Mouse (Mus musculus) embryo, embryonic 10.5 days (tissue): ENCODE measurements at regions not wholly inside any gene's neighbourhood (a gene's known extent, or its start where the extent isn't known, plus 50 kb on each side); places are given as distances from the start of the nearest gene placed in this dataset.
"Not testable (repeated sequence)": the region's sequence is repeated elsewhere in the genome, so short reads cannot be mapped to it uniquely, and the experiment has no call there.

Experiments
- DNase-seq: peaks from one replicate; pipeline ENCODE4 v3.0.0-alpha.2; 2015; ENCODE audit warnings: low spot score

DNA sequence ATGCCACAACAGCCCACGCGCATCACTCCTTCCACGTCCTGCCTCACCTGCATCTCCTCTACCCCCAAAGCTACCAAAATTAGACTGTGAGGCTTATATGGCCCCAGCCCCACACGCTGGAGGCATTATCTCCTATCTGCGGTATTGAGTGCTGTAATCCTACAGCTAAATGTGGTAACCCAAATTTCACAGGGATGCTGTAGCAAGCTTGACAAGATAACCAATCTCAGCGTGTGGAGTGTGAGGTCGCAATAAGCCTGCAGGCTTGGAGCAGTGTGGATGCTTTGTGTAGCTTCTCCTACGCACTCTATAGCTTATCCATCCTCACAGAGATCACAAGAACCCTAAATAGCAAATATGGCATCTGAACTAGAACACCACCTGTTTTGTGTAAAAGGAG, 251.2 kb upstream of the Kcnh8 start:
- DNase-seq = no peak

DNA sequence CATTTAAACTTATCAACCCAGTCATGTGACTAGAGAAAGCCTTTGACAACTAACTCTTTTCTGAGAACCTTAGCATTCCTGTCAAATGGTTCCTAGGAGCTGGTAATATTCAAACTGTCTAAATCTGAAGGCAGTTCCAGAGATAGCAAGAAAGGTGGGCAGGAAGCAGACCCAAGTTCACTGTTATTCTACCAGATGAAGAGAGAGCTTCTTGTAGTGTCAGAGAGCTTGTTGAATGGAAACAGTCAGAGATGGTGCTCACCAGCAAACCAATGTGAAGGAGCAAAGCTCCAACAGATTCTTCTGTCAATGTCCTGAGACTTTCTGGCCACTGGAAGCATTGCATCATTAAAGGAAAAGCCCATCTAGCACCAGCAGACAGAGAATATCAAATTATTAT, 251.8 kb upstream of the Kcnh8 start:
- DNase-seq = no peak

DNA sequence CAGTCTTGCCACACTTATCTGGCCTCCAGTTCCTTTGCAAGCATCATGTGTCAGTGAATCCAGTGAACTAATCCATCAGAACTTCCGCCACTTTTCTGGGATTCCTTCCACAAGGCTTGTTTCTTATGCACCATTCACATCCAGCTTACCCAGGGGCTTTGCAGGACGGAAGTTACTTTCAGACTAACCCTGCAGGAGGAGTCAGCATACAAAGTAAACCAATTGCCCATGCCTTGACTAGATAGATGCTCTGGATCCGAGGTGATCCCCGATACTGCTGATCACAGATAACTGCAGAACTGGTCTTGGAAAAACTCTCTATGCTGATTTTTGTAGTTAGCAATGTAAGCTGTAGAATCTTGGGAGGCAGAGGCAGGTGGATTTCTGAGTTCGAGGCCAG, 252.6 kb upstream of the Kcnh8 start:
- DNase-seq = no peak

DNA sequence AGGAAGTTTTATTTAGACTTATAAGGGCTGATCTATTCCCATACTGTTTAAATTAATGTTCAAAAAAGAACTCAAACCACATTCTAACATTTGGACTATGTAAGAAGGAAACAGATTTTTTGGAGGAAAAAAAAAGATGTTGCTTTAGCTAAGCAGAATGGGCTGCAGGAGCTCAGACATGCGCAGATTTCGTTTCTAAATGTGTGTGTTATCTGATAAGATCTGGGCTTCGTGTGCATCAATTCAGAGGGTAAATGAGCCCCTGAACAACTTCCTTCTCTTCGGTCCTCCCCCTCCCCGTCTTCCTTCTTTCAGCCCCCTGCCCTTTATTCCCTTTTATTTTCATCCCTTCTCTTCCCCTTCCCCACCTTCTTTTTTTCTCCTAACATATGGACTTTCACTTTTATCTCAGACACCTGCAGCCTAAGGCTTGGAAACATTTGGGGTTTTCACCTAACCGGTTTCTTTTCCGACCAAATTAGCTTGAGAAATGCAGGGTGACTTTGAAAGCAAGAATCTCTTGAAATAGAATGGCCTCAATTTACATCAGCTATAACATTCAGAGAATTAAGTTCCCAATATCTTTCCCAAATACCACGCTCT, 253.9 kb upstream of the Kcnh8 start:
- DNase-seq = no peak

DNA sequence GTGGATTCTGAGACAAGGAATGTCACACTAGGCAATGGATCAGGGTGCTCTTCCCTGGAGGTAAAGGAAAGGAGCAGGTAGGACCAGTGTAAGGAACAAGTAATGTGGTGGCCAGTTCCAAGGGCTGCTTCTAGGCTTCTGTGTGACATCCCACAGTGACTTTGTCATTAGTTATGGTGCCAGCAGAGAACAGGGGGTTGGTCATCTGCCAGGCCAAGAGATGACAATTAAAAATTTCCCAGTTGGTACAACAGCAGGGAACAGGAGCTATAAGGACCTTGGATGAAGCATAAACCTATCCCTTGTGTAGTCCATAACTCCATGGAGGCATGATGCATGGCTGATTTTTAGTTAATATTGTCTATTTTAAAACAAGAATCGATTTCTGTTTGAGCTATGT, 281.9 kb upstream of the Kcnh8 start:
- DNase-seq = no peak

DNA sequence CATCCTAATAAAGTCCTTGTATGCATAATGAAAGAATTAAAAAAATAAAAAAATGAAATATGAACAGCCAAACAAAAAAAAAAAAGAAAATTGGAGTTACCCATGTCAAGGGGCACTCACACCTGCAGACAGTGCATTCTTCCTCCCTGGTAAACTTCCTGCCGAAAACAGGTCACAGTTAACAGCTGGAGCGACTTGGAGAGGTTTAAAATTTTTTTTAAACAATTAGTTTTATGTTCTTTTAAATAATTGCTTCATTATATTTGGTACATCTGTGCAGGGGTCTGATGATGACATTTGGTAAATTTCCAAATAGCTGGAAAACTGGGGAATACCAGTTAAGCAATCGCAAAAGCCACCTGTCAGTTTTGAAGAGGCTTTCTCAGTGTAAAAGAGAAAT, 285.5 kb upstream of the Kcnh8 start:
- DNase-seq = no peak

DNA sequence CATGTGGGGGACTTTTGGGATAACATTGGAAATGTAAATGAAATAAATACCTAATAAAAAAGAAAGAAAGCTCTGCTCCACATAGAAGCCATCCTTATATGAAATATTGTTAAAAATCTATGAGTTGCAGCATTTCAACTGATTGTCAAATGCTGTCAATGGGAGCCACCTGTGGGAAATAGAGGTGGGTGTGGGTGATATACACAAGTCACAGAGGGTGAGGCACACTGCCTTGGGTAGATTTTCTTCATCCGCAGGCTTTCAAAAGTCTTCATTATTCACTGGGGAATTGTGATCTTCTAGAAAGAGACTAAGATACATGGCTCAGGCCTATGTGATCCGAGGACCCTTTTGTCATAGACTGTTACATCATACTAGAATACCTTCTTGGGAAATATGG, 286.6 kb upstream of the Kcnh8 start:
- no peak for DNase-seq

DNA sequence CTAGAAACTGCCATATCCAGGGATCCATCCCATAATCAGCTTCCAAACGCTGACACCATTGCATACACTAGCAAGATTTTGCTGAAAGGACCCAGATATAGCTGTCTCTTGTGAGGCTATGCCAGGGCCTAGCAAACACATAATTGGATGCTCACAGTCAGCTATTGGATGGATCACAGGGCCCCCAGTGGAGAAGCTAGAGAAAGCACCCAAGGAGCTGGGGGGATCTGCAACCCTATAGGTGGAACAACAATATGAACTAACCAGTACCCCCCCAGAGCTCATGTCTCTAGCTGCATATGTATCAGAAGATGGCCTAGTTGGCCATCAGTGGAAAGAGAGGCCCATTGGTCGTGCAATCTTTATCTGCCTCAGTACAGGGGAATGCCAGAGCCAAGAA, 287.1 kb upstream of the Kcnh8 start:
- DNase-seq = not testable (repeated sequence)

DNA sequence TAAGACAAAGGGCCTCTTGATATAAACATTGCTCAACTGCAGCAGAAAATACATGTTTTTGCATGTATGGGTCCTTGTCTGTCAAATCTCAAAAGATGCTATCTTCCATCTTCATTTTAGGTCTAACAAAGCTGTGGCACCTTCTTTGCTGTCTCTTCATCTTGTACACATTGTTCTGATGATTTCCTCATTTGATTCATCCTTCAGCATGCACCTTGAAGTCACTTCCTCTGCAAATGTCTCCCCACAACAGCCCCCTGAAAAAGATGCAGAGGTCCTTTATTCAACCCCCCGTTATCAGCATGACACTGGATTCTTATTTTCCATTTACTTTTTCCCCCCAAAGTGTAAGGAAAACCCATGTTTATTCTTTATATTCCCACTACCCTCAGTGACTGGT, 290.5 kb upstream of the Kcnh8 start:
- DNase-seq = no peak

DNA sequence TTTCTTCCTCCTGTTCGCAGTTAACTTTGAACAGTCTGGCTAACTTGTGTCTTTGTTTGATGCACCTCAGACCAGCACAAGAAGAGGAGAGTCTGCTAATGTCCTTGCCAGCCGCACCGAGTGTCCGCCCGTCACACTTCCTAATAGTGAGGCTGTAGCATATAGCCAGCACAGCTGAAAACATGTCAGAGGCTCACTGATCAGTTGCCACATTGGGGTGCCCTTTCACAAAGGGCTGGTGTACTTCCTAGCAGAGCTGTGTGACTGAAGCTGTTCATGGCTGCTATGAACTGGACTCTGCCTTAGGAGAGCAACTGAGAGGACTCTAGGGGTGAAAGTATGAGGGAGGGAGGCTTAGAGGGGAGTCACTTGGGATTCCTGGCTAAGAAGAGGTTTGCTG, 293.7 kb upstream of the Kcnh8 start:
- no peak for DNase-seq

DNA sequence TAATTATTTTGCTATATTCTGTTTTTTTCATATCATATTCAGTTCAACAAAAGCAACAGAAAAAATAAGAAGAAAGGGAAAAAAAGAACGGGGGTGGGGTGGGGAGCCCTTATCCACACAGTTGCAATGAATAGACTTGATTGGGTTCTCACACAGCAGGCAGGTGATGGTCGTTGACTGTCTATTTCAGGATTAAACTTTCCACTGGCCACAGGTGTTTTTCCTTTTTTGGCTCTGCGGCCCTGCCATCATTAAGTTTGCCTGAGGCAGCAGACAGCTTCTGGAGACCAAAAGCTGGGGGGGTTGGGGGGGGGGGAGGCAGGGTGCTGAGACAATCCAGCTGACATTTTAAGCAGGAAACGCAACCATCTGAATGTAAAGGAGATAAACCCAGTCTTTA, 298.4 kb upstream of the Kcnh8 start:
- no peak for DNase-seq

DNA sequence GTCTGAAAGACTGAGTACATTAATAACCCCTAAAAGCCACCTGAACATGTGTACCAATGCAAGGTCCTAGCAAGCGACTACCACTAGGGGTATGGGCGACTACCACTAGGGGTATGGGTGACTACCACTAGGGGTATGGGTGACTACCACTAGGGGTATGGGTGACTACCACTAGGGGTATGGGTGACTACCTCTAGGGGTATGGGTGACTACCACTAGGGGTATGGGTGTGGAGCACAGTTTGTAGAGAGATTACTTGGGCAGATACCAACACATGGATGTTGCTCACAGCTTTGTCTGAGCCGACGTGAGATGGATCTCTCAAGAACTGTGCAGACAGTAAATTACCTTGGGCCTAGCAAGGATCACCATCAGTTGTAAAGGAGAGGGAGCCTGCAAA, 299.2 kb upstream of the Kcnh8 start:
- no peak for DNase-seq

DNA sequence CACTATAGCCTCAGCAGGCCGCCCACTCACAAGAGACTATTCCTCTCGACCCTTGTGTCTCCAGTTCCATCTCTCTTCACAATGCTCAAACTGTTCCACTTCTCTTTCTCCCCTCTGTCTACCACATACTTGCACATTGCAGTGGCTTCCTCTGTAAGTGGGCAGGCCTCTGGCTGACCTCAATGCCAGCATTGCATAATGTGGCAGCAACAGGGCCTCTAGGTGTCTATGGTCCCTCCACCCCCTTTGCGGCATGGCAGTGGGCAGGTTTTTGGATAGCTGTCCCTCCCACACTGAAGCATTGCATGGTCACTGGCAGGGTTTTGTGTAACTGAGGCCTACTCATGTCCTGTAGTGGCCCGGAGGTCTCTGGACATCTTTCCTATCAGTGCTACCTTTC, 302.7 kb upstream of the Kcnh8 start:
- no peak for DNase-seq

DNA sequence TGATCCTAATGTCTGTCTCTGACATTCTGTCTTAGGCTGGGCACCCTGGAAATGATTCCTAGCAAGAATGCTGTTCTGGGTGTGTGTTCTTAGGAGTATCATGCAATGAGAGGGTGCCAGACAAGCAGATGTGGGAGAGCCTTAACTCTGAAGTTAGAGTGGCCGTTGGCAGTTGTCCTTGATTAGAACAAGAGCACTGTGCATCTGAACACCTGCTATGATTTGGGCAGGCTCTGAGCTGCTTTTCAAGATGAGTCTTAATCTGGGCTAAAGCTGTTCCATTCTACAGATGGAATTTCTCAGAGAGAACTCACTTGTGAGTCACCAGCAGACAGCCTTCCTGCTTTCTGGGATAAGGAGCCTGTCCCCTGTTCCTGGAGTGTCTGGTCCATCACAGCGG, 317.1 kb upstream of the Kcnh8 start:
- no peak for DNase-seq

DNA sequence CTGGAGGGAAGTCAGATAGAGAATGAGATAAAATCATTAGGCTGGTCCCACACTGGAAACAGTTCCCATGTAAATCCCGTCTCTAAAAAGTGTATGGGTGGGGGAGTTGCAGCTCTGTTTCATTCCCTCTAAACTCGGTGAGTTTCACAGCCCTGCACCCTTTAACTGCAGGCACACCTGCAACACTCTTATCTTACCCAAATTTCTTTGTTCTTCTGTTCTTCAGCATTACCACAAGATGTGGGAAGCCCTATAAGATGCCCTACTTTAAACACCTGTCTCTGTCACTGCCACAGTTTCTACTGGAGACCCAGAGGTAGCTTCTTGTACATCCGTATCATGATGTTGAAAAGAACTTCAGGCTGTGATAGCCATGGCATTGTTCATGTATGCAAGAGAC, 320.2 kb upstream of the Kcnh8 start:
- DNase-seq = no peak

DNA sequence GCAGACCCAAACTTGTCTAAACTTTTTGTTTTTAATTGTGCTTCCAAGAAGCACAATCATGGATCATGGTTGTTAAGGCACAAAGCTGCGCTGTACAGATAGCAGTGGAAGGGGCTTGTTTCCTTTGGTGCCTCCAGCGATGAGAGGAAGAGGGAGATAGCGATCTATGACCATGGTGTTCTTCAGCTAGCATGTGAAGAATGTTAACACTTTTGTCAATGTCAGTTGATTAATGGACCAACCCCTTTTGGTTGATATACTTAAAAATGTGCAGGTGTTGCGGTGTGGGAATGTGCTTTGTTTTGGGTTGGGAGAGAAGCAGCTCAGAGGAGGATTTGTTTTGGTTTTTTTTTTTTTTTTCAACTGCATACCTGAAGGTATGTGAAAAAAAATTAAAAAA, 324.0 kb upstream of the Kcnh8 start:
- no peak for DNase-seq

DNA sequence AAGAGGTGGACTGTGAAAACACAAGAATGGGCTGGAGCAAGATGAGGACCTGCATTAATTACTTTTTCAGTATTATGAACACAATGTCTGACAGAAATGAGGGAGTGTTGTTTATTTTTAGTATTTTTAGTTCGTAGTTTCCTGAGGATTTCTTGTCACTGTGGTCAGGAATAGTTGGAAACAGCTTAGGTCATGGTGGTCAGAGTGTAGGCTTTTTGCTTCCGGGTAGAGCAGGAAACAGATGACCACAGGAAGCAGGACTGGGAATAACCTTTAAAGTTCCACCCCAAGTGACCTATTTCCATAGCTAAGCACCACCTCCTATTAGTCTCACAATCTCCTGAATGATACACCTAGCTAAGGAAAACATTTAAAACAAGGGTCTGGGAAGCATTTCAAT, 333.7 kb upstream of the Kcnh8 start:
- DNase-seq = no peak

DNA sequence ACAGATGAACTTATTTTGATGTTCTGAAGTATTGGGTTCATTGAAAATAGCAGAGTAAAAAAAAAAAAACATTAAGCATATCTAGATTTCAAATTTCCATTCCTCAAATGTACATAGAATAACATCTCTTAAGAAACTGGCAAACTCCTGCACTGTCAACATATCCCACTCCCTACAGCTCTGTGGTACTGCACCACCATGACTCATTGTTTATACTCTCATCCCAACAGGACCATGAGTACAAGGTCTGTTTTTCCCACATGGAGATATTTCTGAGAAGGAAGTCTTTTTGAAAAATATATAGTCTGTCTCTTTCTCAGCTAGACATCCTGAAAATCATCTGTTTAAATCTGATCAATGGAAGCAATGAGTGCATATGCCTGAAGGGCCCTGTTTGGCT, 351.2 kb upstream of the Kcnh8 start:
- DNase-seq = no peak

DNA sequence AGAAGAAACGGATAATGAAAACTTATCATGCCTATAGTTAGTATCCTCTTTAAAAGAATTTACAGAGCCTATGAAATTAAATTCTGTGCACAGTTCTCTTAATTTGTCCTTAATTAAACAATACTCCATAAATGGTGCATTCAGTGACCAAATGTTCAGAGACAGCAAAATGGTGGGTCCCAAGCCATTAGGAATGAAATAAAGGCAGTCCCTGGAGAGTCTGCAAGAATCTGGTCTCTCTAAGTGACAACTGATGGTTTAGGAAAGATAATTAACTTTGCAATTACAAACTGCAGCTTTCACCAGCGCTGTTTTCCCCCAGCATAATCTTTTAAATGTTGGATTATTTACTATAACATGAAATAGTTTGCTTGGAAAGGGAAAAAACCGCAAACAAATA, 376.9 kb upstream of the Kcnh8 start:
- no peak for DNase-seq

DNA sequence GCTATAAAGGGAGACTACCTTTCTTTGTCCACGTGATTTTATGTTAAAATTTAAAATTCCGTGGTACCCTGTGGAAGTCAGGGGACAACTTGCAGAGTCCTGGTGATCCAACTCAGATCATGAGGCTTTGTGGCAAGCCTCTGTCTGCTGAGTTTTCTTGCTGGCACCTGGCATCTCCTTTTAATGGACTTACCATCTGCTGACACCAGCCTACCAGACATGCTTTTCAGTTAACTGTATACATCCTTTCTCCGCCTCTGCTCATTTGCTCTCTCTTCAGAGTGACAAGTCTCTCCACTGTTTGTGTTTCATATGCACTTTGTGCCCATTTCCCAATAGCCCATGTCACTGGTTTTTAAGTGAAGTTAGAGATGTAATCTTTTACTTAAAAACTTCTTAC, 382.1 kb upstream of the Kcnh8 start:
- no peak for DNase-seq

DNA sequence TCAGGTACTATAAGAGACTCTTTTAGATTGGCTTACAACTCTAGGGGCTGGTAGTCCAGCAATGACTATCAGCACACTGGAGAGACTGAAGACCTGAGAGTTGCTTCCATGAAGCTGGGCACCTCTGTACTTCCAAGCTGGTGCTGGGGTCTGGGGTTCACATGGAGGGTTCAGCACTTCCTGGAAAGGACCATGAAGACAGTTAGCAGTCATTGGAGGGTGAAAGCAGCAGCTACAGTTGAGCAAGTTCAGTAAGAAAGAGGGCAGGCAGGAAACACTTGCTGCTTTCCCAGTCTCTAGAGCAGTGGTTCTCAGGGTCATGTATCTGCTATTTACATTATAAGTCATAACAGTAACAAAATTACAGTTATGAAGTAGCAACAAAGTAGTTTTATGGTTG, 384.3 kb upstream of the Satb1 start:
- no peak for DNase-seq

DNA sequence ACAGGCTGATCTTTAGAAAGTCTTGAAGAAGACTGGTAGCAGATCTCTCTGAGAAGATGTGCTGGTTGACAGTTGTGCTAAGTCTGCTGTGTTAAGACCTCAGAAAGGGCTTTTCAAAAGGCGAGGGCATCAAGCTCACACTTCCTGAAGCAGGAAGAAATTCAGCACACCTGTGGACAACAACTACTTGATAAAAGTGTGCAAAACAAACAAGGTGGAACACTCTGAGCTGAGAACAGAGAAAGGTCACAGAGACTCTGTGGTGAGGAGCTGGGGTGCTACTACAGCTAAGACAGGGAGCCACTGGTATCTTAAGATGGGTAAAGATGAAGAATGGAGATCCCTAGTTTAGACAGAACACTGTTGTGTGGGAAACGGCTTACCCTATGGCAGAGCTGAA, 379.9 kb upstream of the Satb1 start:
- no peak for DNase-seq

DNA sequence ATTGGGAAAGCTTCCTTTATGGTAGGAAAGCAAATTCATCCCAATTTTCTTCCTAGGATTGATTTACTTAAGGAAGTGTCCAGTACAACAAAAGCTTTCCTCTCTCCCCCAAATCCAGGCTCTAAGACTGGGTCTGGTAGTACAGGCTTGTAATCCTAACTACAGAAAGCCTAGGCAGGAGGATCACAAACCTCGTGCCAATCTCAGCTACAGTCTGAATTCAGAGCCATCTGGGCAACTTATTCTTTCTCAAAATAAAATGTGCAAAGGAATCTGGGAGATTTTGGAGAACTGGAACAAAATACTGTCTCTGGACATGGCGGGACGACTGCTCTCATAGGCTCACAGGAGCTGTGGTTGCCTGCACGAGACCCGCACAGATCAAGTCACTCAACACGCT, 377.4 kb upstream of the Satb1 start:
- no peak for DNase-seq

DNA sequence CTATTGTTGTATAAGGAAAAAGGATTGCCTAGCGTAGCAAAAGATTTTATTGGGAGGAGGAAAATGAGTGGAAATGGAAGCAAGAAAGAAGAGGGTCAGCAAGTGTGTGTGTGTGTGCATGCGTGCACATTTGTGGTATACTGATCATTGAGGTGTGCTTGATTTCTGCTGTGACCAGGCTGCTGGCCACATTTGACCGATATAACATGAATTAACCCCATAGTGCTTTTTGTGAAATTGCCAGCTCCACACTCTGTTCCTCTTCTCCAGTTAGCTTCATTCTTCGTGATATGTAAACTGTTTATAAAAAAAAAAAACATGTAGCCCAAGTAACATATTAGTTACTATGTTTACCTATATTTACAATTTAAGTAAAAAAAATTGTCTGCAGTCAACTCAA, 364.6 kb upstream of the Satb1 start:
- DNase-seq = no peak

DNA sequence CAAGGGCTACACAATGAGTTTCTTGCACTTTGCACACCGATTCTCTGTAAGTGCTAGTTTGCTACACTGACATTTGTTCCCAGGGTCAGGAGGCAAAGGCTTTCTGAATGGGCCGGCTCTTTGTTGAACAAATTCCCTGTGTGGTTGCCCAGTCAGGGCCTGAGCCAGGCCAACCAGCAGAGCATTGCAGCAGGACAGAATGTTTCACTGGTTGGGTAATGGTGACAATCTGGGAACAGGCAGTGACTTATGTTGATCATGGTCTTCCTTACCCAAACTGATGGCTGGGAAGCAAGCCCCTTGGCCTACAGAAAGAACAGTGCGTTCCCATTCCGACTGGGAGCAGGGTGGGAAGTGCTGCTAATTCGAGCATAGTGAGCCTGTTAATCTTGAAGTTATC, 363.7 kb upstream of the Satb1 start:
- no peak for DNase-seq
